Mouse (Mus musculus) liver, embryonic 13.5 days (tissue): ENCODE data around the gene Pnp. TPM values are rescaled to one million over a fixed set of nuclear protein-coding genes. Genes with fewer than 3 reads are reported as not detected.
"Not testable (repeated sequence)": the region's sequence is repeated elsewhere in the genome, so short reads cannot be mapped to it uniquely, and the experiment has no call there.

Experiments
- ATAC-seq: fragments of 200-750 bp; cut with Nextera tagmentation; 2 replicates; pipeline ENCODE4 v1.8.0; 2017; ENCODE audit warnings: low read depth, mild to moderate bottlenecking, moderate number of reproducible peaks, moderate library complexity
- DNase-seq: peaks from one replicate; pipeline ENCODE4 v3.0.0; 2022
- H3K27ac ChIP-seq: fragments of 300-500 bp; sonication (generic); 2 replicates; pipeline ENCODE4 v1.5.1; 2015; ENCODE audit warnings: moderate library complexity, mild to moderate bottlenecking, inconsistent platforms
- H3K27me3 ChIP-seq: fragments of 300-500 bp; sonication (generic); 2 replicates; pipeline ENCODE4 v1.6.1; 2015; ENCODE audit warnings: mild to moderate bottlenecking, inconsistent platforms
- H3K36me3 ChIP-seq: fragments of 300-500 bp; sonication (generic); 2 replicates; pipeline ENCODE4 v1.6.1; 2015; ENCODE audit warnings: mild to moderate bottlenecking, inconsistent platforms
- H3K4me1 ChIP-seq: fragments of 300-500 bp; sonication (generic); replicated peaks from 2 replicates; pipeline ENCODE4 v1.6.1; 2015; ENCODE audit warnings: inconsistent platforms
- H3K4me2 ChIP-seq: fragments of 300-500 bp; sonication (generic); 2 replicates; pipeline ENCODE4 v1.6.1; 2015; ENCODE audit warnings: inconsistent platforms, mild to moderate bottlenecking, moderate library complexity
- H3K4me3 ChIP-seq: fragments of 300-500 bp; sonication (generic); replicated peaks from 2 replicates; pipeline ENCODE4 v1.5.1; 2015; ENCODE audit warnings: mild to moderate bottlenecking, inconsistent platforms
- H3K9ac ChIP-seq: fragments of 300-500 bp; sonication (generic); 2 replicates; pipeline ENCODE4 v1.6.1; 2015; ENCODE audit warnings: mild to moderate bottlenecking, inconsistent platforms
- H3K9me3 ChIP-seq: fragments of 300-500 bp; sonication (generic); replicated peaks from 2 replicates; pipeline ENCODE4 v1.6.1; 2016; ENCODE audit warnings: inconsistent platforms
- WGBS: fragments of 180-500 bp; shearing (Covaris S2); methylation state at CpG from one replicate; pipeline ENCODE4 v1.1.7; 2015; ENCODE audit not compliant: insufficient replicate concordance; 5-methylcytosine and 5-hydroxymethylcytosine counted together
- polyA plus RNA-seq: library from polyadenylated mRNA; unstranded; fragments of >200 nt; fragmentation: Nextera tagmentation; extraction: Ambion mirVana; gene quantifications from 2 replicates; pipeline ENCODE4 v1.2.1, GENCODE M21; 2015

Pnp gene
- 82.4 and 85.0 TPM in 2 replicates for polyA plus RNA-seq

- DNase-seq (peak; percentile 99), ATAC-seq (peak; percentile 95)
- H3K9me3 ChIP-seq: no peaks in the 10 kb centered on the region
- no peaks in the 10 kb centered on the region for H3K27me3 ChIP-seq
- peaks cover 38% of the 10 kb centered on the region for H3K36me3 ChIP-seq
- peak within 1 kb of the TSS; percentile 94 for H3K4me3 ChIP-seq
- peak within 1 kb of the TSS; percentile 90 for H3K27ac ChIP-seq
- H3K9ac ChIP-seq: peak within 1 kb of the TSS; percentile 97
- peak within 1 kb of the TSS; percentile 93 for H3K4me2 ChIP-seq
- under 1% methylated on average over 68 of the region's 68 CpGs for WGBS
- peaks cover 49% of the 10 kb centered on the region for H3K4me1 ChIP-seq
These were observed at the start of gene Pnp, which contains the start of gene Pip4p1 for GRCm38 (mm10) chr14:50930754-50931492. Pnp (plus strand) TSS chr14:50931082. Pip4p1 (minus strand) TSS chr14:50930856.

- ATAC-seq: no peak
- H3K4me3 ChIP-seq: no peak overlapping the region
- DNase-seq: no peak
- H3K4me1 ChIP-seq: peaks cover 3% of the 10 kb centered on the region
- 83% methylated on average over 8 of the region's 8 CpGs for WGBS
- no peak overlapping the region for H3K27ac ChIP-seq
- no peaks in the 10 kb centered on the region for H3K9me3 ChIP-seq
- H3K9ac ChIP-seq: no peak overlapping the region
- H3K36me3 ChIP-seq: no peaks in the 10 kb centered on the region
- H3K4me2 ChIP-seq: no peak overlapping the region
- peaks cover 9% of the 10 kb centered on the region for H3K27me3 ChIP-seq
These were observed 39.3 kb upstream of the Pnp start for GRCm38 (mm10) chr14:50891621-50892020.

- no peak for ATAC-seq
- no peak for DNase-seq
- no peak overlapping the region for H3K9ac ChIP-seq
- H3K4me2 ChIP-seq: no peak overlapping the region
- WGBS: 67% methylated on average over 7 of the region's 7 CpGs
- H3K9me3 ChIP-seq: no peaks in the 10 kb centered on the region
- H3K4me1 ChIP-seq: peaks cover 7% of the 10 kb centered on the region
- H3K27ac ChIP-seq: no peak overlapping the region
- no peaks in the 10 kb centered on the region for H3K36me3 ChIP-seq
- peaks cover 14% of the 10 kb centered on the region for H3K27me3 ChIP-seq
- H3K4me3 ChIP-seq: no peak overlapping the region
These were observed 38.8 kb upstream of the Pnp start for GRCm38 (mm10) chr14:50892091-50892490.

GRCm38 (mm10) chr14:50892541-50893459, 38.1 kb upstream of the Pnp start:
- H3K27ac ChIP-seq: no peak overlapping the region
- H3K27me3 ChIP-seq: peaks cover 20% of the 10 kb centered on the region
- no peak overlapping the region for H3K4me3 ChIP-seq
- no peak overlapping the region for H3K4me2 ChIP-seq
- no peaks in the 10 kb centered on the region for H3K9me3 ChIP-seq
- no peaks in the 10 kb centered on the region for H3K36me3 ChIP-seq
- 64% methylated on average over 22 of the region's 22 CpGs for WGBS
- H3K9ac ChIP-seq: no peak overlapping the region
- peaks cover 8% of the 10 kb centered on the region for H3K4me1 ChIP-seq
- ATAC-seq (no peak), DNase-seq (no peak)

GRCm38 (mm10) chr14:50895407-50895806, 35.5 kb upstream of the Pnp start:
- Histone ChIP-seq H3K27ac (no peak overlapping the region), H3K9me3 (no peaks in the 10 kb centered on the region), H3K4me1 (peaks cover 8% of the 10 kb centered on the region), H3K9ac (no peak overlapping the region), H3K27me3 (peaks cover 20% of the 10 kb centered on the region), H3K36me3 (no peaks in the 10 kb centered on the region), H3K4me3 (no peak overlapping the region), H3K4me2 (no peak overlapping the region)
- DNase-seq: no peak
- no peak for ATAC-seq

- Histone ChIP-seq H3K9me3 (no peaks in the 10 kb centered on the region), H3K9ac (peak overlapping the region; percentile 49), H3K4me3 (peak overlapping the region; percentile 45), H3K4me1 (peaks cover 8% of the 10 kb centered on the region), H3K36me3 (no peaks in the 10 kb centered on the region), H3K27ac (no peak overlapping the region), H3K27me3 (peaks cover 20% of the 10 kb centered on the region), H3K4me2 (peak overlapping the region; percentile 64)
- WGBS: 20% methylated on average over 19 of the region's 19 CpGs
- no peak for DNase-seq
- ATAC-seq: peak; percentile 57
These were observed 34.7 kb upstream of the Pnp start for GRCm38 (mm10) chr14:50895985-50896746.

- Histone ChIP-seq H3K4me3 (peak overlapping the region; percentile 45), H3K27ac (no peak overlapping the region), H3K9ac (peak overlapping the region; percentile 49), H3K9me3 (no peaks in the 10 kb centered on the region), H3K4me1 (peaks cover 8% of the 10 kb centered on the region), H3K4me2 (peak overlapping the region; percentile 64), H3K36me3 (no peaks in the 10 kb centered on the region), H3K27me3 (peaks cover 20% of the 10 kb centered on the region)
- ATAC-seq (0 out of 2 replicates have a peak, but pooled peaks have one; percentile 22), DNase-seq (no peak)
- WGBS: 21% methylated on average over 23 of the region's 23 CpGs
These were observed 34.0 kb upstream of the Pnp start for GRCm38 (mm10) chr14:50896747-50897373.

GRCm38 (mm10) chr14:50897374-50897765, 33.5 kb upstream of the Pnp start, which contains the start of gene Klhl33:
Klhl33 (minus strand) TSS chr14:50897507.
- Histone ChIP-seq H3K27ac (no peak within 1 kb of the TSS), H3K27me3 (peaks cover 20% of the 10 kb centered on the region), H3K4me2 (peak within 1 kb of the TSS; percentile 64), H3K36me3 (no peaks in the 10 kb centered on the region), H3K4me1 (peaks cover 8% of the 10 kb centered on the region), H3K9ac (peak within 1 kb of the TSS; percentile 49), H3K9me3 (no peaks in the 10 kb centered on the region), H3K4me3 (peak within 1 kb of the TSS; percentile 45)
- DNase-seq (no peak), ATAC-seq (no peak)
- WGBS: 37% methylated on average over 7 of the region's 7 CpGs

GRCm38 (mm10) chr14:50897992-50898391, 32.9 kb upstream of the Pnp start:
- not testable (repeated sequence) for H3K27ac ChIP-seq, H3K4me1 ChIP-seq, H3K4me3 ChIP-seq, H3K4me2 ChIP-seq, H3K36me3 ChIP-seq, H3K9ac ChIP-seq, DNase-seq, H3K9me3 ChIP-seq, ATAC-seq
- 41% methylated on average over 2 of the region's 2 CpGs for WGBS
- H3K27me3 ChIP-seq: peaks cover 20% of the 10 kb centered on the region

- Histone ChIP-seq H3K27ac (no peak overlapping the region), H3K36me3 (no peaks in the 10 kb centered on the region), H3K4me3 (peak overlapping the region; percentile 52), H3K4me1 (peaks cover 9% of the 10 kb centered on the region), H3K4me2 (peak overlapping the region; percentile 77), H3K9me3 (no peaks in the 10 kb centered on the region), H3K27me3 (no peaks in the 10 kb centered on the region), H3K9ac (peak overlapping the region; percentile 49; the same call in 1 of the 2 replicates)
- ATAC-seq: peak; percentile 78
- WGBS: 7% methylated on average over 26 of the region's 26 CpGs
- DNase-seq: no peak
These were observed 26.7 kb upstream of the Pnp start for GRCm38 (mm10) chr14:50903973-50904827.
